Mouse (Mus musculus) CH12.LX (cell line): ENCODE measurements around the gene Gpr176. TPM values are rescaled to one million over a fixed set of nuclear protein-coding genes. Genes with fewer than 3 reads are reported as not detected.

Experiments
- DNase-seq: peaks from one replicate; pipeline ENCODE4 v3.0.0-alpha.2; 2013; ENCODE audit errors: extremely low read depth
- H3K27ac ChIP-seq: 2 replicates; pipeline ENCODE4 v1.5.1; 2012; ENCODE audit warnings: low read depth, mild to moderate bottlenecking, control low read depth, moderate library complexity; ENCODE audit not compliant: insufficient read depth
- H3K27me3 ChIP-seq: replicated peaks from 2 replicates; pipeline ENCODE3; 2012; ENCODE audit warnings: inconsistent platforms
- H3K36me3 ChIP-seq, 2 experiments: replicated peaks in 1 of 2; 2 replicates each; pipeline versions ENCODE3 to v1.6.1; 2012; ENCODE audit warnings: inconsistent platforms in 1 of 2, low read length in 1 of 2, mild to moderate bottlenecking in 1 of 2, mixed read lengths in 1 of 2, moderate library complexity in 1 of 2; ENCODE audit not compliant: control insufficient read depth in 1 of 2, insufficient read depth in 1 of 2
- H3K4me1 ChIP-seq, 2 experiments: 2 replicates each; pipeline ENCODE4 v1.6.1; 2012; ENCODE audit warnings: inconsistent platforms in 1 of 2, moderate library complexity in 1 of 2; ENCODE audit not compliant: insufficient read depth in 2 of 2, control insufficient read depth in 1 of 2
- H3K4me2 ChIP-seq: 2 replicates; pipeline ENCODE4 v1.6.1; 2012; ENCODE audit warnings: low read depth, mild to moderate bottlenecking, control low read depth; ENCODE audit not compliant: poor library complexity, insufficient read depth, severe bottlenecking
- H3K4me3 ChIP-seq, 3 experiments: fragments of 150-350 bp in 1 of 3; sonication (generic) in 1 of 3; replicated peaks in 1 of 3; 2 replicates each; pipeline versions ENCODE3 to v1.5.1; 2011 to 2012; ENCODE audit warnings: low read depth in 2 of 3, low read length in 2 of 3, mild to moderate bottlenecking in 2 of 3, moderate library complexity in 2 of 3, control low read depth in 1 of 3, improper control_type of control experiment in 1 of 3, inconsistent platforms in 1 of 3, mixed read lengths in 1 of 3; ENCODE audit not compliant: poor library complexity in 1 of 3
- H3K79me2 ChIP-seq: replicated peaks from 2 replicates; pipeline ENCODE4 v1.6.1; 2012; ENCODE audit warnings: mild to moderate bottlenecking, moderate library complexity; ENCODE audit not compliant: control insufficient read depth, poor library complexity, insufficient read depth, severe bottlenecking; ENCODE audit errors: extremely low read depth
- H3K9ac ChIP-seq: 2 replicates; pipeline ENCODE4 v1.6.1; 2012; ENCODE audit warnings: low read depth, mild to moderate bottlenecking, control low read depth, moderate library complexity; ENCODE audit not compliant: insufficient read depth
- H3K9me3 ChIP-seq: replicated peaks from 2 replicates; pipeline ENCODE3; 2012; ENCODE audit warnings: low read length, inconsistent platforms, mixed read lengths
- CTCF ChIP-seq, 2 experiments: IDR thresholded peaks in 1 of 2; conservative IDR thresholded peaks in 1 of 2; 2 replicates each; pipeline ENCODE4 v1.5.1; 2011 to 2012; ENCODE audit warnings: low read depth in 2 of 2, low read length in 2 of 2, improper control_type of control experiment in 1 of 2, inconsistent platforms in 1 of 2, mild to moderate bottlenecking in 1 of 2, moderate library complexity in 1 of 2
- ELF1 ChIP-seq: IDR thresholded peaks from 2 replicates; pipeline ENCODE4 v1.6.1; 2014; ENCODE audit warnings: low read depth, mild to moderate bottlenecking, inconsistent platforms, low read length, improper control_type of control experiment
- HCFC1 ChIP-seq: IDR thresholded peaks from 2 replicates; pipeline ENCODE4 v1.6.1; 2012; ENCODE audit warnings: low read depth, mild to moderate bottlenecking, inconsistent platforms, low read length, improper control_type of control experiment
- IRF4 ChIP-seq: IDR thresholded peaks from 2 replicates; pipeline ENCODE4 v1.6.1; 2014; ENCODE audit warnings: low read depth, mild to moderate bottlenecking, inconsistent platforms, low read length, improper control_type of control experiment
- JUN ChIP-seq: IDR thresholded peaks from 2 replicates; pipeline ENCODE4 v1.6.1; 2011; ENCODE audit warnings: low read depth, mild to moderate bottlenecking, low read length, improper control_type of control experiment, moderate library complexity; ENCODE audit not compliant: insufficient read depth
- KAT2A ChIP-seq: IDR thresholded peaks from 2 replicates; pipeline ENCODE4 v1.6.1; 2012; ENCODE audit warnings: low read length, improper control_type of control experiment, inconsistent platforms; ENCODE audit not compliant: insufficient replicate concordance
- MAFK ChIP-seq: IDR thresholded peaks from 2 replicates; pipeline ENCODE4 v1.6.1; 2011; ENCODE audit warnings: low read length, improper control_type of control experiment; ENCODE audit not compliant: insufficient replicate concordance
- MAX ChIP-seq: IDR thresholded peaks from 2 replicates; pipeline ENCODE4 v1.6.1; 2011; ENCODE audit warnings: low read length, improper control_type of control experiment
- MXI1 ChIP-seq: IDR thresholded peaks from 2 replicates; pipeline ENCODE4 v1.6.1; 2011; ENCODE audit warnings: mild to moderate bottlenecking, low read depth, low read length, improper control_type of control experiment
- MYC ChIP-seq: IDR thresholded peaks from 2 replicates; pipeline ENCODE4 v1.6.1; 2011; ENCODE audit warnings: low read depth, mild to moderate bottlenecking, improper control_type of control experiment, low read length
- PAX5 ChIP-seq: IDR thresholded peaks from 2 replicates; pipeline ENCODE4 v1.6.1; 2012; ENCODE audit warnings: low read length, inconsistent platforms, mixed read lengths
- POLR2A ChIP-seq: IDR thresholded peaks from 2 replicates; pipeline ENCODE4 v1.6.1; 2011; ENCODE audit warnings: low read depth, mild to moderate bottlenecking, improper control_type of control experiment, low read length
- POLR2AphosphoS2 ChIP-seq: IDR thresholded peaks from 2 replicates; pipeline ENCODE4 v1.6.1; 2011; ENCODE audit warnings: low read depth, low read length, improper control_type of control experiment
- RAD21 ChIP-seq: IDR thresholded peaks from 2 replicates; pipeline ENCODE4 v1.6.1; 2011; ENCODE audit warnings: low read depth, mild to moderate bottlenecking, low read length, improper control_type of control experiment, moderate library complexity
- RCOR1 ChIP-seq: conservative IDR thresholded peaks from 2 replicates; pipeline ENCODE4 v1.6.1; 2012; ENCODE audit warnings: low read depth, mild to moderate bottlenecking, inconsistent platforms, low read length, improper control_type of control experiment
- SIN3A ChIP-seq: IDR thresholded peaks from 2 replicates; pipeline ENCODE4 v1.6.1; 2012; ENCODE audit warnings: low read length, improper control_type of control experiment, inconsistent platforms
- SMC3 ChIP-seq: IDR thresholded peaks from 2 replicates; pipeline ENCODE4 v1.6.1; 2011; ENCODE audit warnings: low read depth, low read length, improper control_type of control experiment
- TBP ChIP-seq: conservative IDR thresholded peaks from 2 replicates; pipeline ENCODE4 v1.6.1; 2011; ENCODE audit warnings: low read depth, low read length, improper control_type of control experiment
- UBTF ChIP-seq: IDR thresholded peaks from 2 replicates; pipeline ENCODE4 v1.6.1; 2012; ENCODE audit warnings: low read depth, mild to moderate bottlenecking, inconsistent platforms, low read length, improper control_type of control experiment, moderate library complexity
- USF1 ChIP-seq: IDR thresholded peaks from 2 replicates; pipeline ENCODE4 v1.6.1; 2014; ENCODE audit warnings: low read depth, mild to moderate bottlenecking, inconsistent platforms, low read length, improper control_type of control experiment
- ZMIZ1 ChIP-seq: IDR thresholded peaks from 2 replicates; pipeline ENCODE4 v1.6.1; 2012; ENCODE audit warnings: low read depth, mild to moderate bottlenecking, inconsistent platforms, low read length, improper control_type of control experiment
- dilution Hi-C: fragments of 300-500 bp; cut with MboI; formaldehyde crosslinking; loops from 2 replicates; pipeline ENCODE4 v1.14.3; 2020; ENCODE audit warnings: low sequenced_read_pairs; ENCODE audit not compliant: extremely low pct_unique_long_range_greater_than_20kb, extremely low pct_ligation_motif_present
- in situ Hi-C: fragments of 300-500 bp; cut with MboI; formaldehyde crosslinking; loops from 3 replicates; pipeline ENCODE4 v1.14.3; 2019; ENCODE audit warnings: low sequenced_read_pairs, low pct_ligation_motif_present, low pct_unique_long_range_greater_than_20kb, mixed read lengths
- polyA plus RNA-seq: library from polyadenylated mRNA; unstranded; fragments of >175 nt; gene quantifications from 2 replicates; pipeline ENCODE4 v1.2.1, GENCODE M21; 2012; ENCODE audit warnings: low read depth; ENCODE audit not compliant: insufficient read length
- total RNA-seq, 2 experiments: library from RNA; depleted of rRNA; stranded (reverse); fragments of 300-350 nt in 1 of 2; fragments of >200 nt in 1 of 2; gene quantifications; 2 replicates each; pipeline ENCODE4 v1.2.3; 2012 to 2014

The Gpr176 gene
- total and polyA plus RNA-seq, 3 experiments = not detected

DNA sequence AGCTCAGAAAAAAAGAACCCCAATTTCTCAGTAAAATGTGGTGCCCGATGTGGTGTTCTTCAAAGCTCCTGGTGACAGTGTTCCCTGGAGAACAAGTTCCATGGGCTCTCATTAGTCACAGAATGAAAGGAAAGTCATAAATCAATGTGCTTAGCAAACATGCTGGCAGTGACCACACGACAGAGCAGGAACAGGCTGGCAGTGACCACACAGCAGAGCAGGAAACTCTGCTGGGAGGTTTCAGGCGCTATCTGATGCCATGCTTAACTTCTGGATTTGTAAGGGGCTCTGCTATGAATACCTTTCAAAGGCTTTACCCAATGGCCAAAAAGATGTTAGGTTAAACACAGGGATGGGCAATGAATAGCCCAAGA is 66.7 kb downstream of the Gpr176 start:
- no peaks in the 10 kb centered on the region for H3K79me2 ChIP-seq
- TF ChIP-seq RAD21 = no peak
- no peak for TF ChIP-seq SMC3
- TF ChIP-seq TBP = no peak
- no peak for TF ChIP-seq POLR2A
- TF ChIP-seq UBTF = no peak
- TF ChIP-seq RCOR1 = no peak
- TF ChIP-seq ELF1 = no peak
- no peak for TF ChIP-seq JUN
- no peak for TF ChIP-seq MAX
- no peak for TF ChIP-seq PAX5
- no peak for TF ChIP-seq MAFK
- TF ChIP-seq MXI1 = no peak
- TF ChIP-seq CTCF (conservative IDR thresholded peaks at IDR 0.05 in 1 of 2, IDR thresholded peaks at IDR 0.05 in 1 of 2; ENCODE audit: low read depth in 2 of 2, low read length in 2 of 2) = no peak
- no peak for TF ChIP-seq KAT2A
- no peak for TF ChIP-seq MYC
- no peak for TF ChIP-seq IRF4
- TF ChIP-seq USF1 = no peak
- TF ChIP-seq, all 38 proteins: peak for 0
- Histone ChIP-seq H3K27ac (no peak overlapping the region), H3K9ac (no peak overlapping the region), H3K9me3 (no peaks in the 10 kb centered on the region), H3K27me3 (no peaks in the 10 kb centered on the region), H3K36me3 (peaks cover 0 to 2% of the 10 kb centered on the region in 2 experiments), H3K4me2 (no peak overlapping the region), H3K4me3 (no peak overlapping the region), H3K4me1 (peaks cover 15 to 31% of the 10 kb centered on the region in 2 experiments)
- in situ Hi-C loops (no loop called here), dilution Hi-C loops (no loop called here)
- no peak for DNase-seq

DNA sequence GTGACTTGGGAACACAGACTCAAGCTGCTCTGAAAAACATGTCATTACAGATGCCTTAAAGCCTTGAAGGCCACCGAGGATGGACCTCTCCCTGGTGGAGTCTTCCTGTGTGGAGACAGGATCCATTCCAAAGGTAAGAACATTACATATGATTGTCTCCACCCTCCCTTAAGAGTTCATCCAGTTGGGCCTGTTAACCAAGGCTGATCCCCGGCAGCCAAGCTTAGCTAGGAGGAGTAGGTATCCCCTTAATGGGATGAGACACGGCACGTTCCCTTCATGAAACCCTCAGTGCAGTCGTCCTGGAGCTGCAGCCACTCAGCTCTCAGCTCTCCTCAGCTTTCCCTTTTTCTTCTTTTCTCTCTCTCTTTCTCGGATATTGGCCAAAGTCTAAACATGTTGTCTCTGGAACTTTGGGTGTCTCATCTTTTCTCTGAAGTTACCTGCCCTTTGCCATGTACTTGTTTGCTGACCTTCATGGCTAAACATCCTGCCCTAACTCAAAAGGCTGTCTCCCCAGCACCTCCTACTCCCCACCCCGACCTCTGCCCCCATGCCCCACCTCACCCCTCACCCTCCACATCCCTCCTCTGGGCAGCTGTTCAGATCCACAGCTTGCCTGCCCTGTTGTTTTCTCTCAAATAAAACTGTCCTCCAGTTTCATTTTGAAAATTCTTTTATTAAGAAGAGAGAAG is 67.2 kb downstream of the Gpr176 start:
- TF ChIP-seq POLR2AphosphoS2 (no peak), ZMIZ1 (no peak), USF1 (no peak), HCFC1 (no peak), SMC3 (no peak), SIN3A (no peak)

More for the DNA sequence above, 67.2 kb downstream of the Gpr176 start:
- in situ Hi-C loops (no loop called here), dilution Hi-C loops (no loop called here)
- no peak overlapping the region for H3K9ac ChIP-seq
- peaks cover 15 to 35% of the 10 kb centered on the region in 2 experiments for H3K4me1 ChIP-seq
- no peaks in the 10 kb centered on the region for H3K79me2 ChIP-seq
- no peaks in the 10 kb centered on the region for H3K27me3 ChIP-seq
- no peak overlapping the region for H3K4me3 ChIP-seq
- H3K36me3 ChIP-seq = peaks cover 0 to 2% of the 10 kb centered on the region in 2 experiments
- no peak overlapping the region for H3K27ac ChIP-seq
- no peak for DNase-seq
- no peak overlapping the region for H3K4me2 ChIP-seq
- no peaks in the 10 kb centered on the region for H3K9me3 ChIP-seq
